Mouse (Mus musculus) macrophage (primary cell): ENCODE results near the gene Ndufb7. TPM values are rescaled to one million over a fixed set of nuclear protein-coding genes. Genes with fewer than 3 reads are reported as not detected.
"Not testable (repeated sequence)": the region's sequence is repeated elsewhere in the genome, so short reads cannot be mapped to it uniquely, and the experiment has no call there.

Source experiments
- H3K27ac ChIP-seq: fragments of 350-480 bp; formaldehyde crosslinking; 2 replicates; pipeline ENCODE4 v1.9.0; 2021
- H3K36me3 ChIP-seq: fragments of 350-480 bp; formaldehyde crosslinking; 2 replicates; pipeline ENCODE4 v1.9.0; 2021; ENCODE audit errors: inconsistent target
- H3K4me3 ChIP-seq: fragments of 350-480 bp; formaldehyde crosslinking; 2 replicates; pipeline ENCODE4 v1.9.0; 2021; ENCODE audit errors: inconsistent target
- H3K79me2 ChIP-seq: fragments of 350-480 bp; formaldehyde crosslinking; 2 replicates; pipeline ENCODE4 v1.9.0; 2021; ENCODE audit errors: inconsistent target
- WGBS: methylation state at CpG from one replicate; pipeline ENCODE4 v1.1.7; 2026; ENCODE audit warnings: inconsistent platforms; ENCODE audit not compliant: missing documents; 5-methylcytosine and 5-hydroxymethylcytosine counted together
- polyA plus RNA-seq: library from polyadenylated mRNA; stranded (reverse); fragments of 250-400 nt; gene quantifications from 3 replicates; pipeline ENCODE4 v1.2.4, GENCODE M21; 2018; ENCODE audit warnings: inconsistent platforms
- total RNA-seq, 78 experiments: library from RNA; depleted of rRNA; stranded (reverse); fragments of 250-400 nt; gene quantifications; 1 replicate in 9 of 78; 2 replicates in 24 of 78; 3 replicates in 43 of 78; 4 replicates in 2 of 78; pipeline ENCODE4 v1.2.4; 2018; ENCODE audit warnings: inconsistent platforms in 56 of 78

Gene Ndufb7
- total RNA-seq (2018; cell fraction: chromatin; rRNA removed), result 10 to 100 TPM in 14 of 26 experiments, 1 to 10 TPM in 12; 2.4 to 33.3 (median 11.9) TPM
- 100 to 1,000 TPM in 24 of 26 experiments, 10 to 100 TPM in 2; 91.0 to 158 (median 119) TPM for total RNA-seq (2018; cell fraction: cytosol; rRNA removed)
- total RNA-seq (2018; cell fraction: nucleus; rRNA removed), result 10 to 100 TPM; 14.6 to 51.3 (median 25.8) TPM
- 83.2 to 159 TPM (median 130 TPM) in 3 replicates for polyA plus RNA-seq

DNA sequence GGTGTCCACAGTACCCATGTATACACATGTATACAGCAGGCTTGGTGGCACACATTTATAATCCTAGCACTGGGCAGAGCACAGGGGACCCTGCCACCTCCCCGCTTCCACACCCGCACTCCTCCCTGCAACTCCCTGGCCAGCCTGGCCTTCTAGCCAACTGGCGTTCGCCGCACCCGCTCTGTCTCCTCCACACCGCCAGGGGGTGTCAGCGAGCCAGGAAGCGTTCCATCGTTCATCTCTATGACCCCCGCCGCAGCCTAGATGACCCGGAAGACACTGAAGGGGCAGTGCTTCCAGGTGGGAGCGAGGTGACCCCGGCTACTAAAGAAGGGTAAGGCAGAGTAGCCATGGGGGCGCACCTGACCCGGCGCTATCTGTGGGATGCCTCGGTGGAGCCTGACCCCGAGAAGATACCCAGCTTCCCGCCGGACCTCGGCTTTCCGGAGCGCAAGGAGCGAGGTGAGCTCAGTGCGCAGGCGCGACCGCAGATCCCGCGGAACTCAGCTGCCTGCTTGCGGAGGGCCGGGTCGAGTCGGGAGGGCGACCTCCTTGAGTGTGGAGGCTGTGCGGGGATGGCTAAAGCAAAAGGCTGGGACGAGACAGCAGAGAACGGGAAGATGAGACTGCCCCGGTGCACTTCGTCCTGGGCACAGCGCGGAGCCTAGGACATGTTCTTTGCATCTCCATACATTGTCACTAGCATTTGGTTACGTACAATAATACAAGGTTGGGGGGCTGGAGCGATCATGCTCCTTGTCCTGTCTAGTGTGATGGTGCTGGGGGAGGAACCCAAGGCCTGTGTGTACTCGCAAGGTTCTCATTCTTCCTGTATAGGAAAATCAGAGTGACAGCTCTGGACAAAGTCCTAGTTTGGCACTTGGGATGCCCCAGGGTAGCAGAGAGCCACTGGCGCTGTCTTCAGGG lies at the start of gene Ndufb7:
TSS of gene Ndufb7 (plus strand) at position 203 of the 927 bp plus-strand sequence.
- 1% methylated on average over 48 of the region's 48 CpGs for WGBS
- H3K79me2 ChIP-seq, result peaks cover 48% of the 10 kb centered on the region

GRCm38 (mm10) chr8:83520432-83520831 lies 46.0 kb upstream of the Ndufb7 start:
- H3K4me3 ChIP-seq, result no peak overlapping the region
- WGBS, result 84% methylated on average over 3 of the region's 3 CpGs
- H3K79me2 ChIP-seq, result no peaks in the 10 kb centered on the region
- H3K27ac ChIP-seq, result no peak overlapping the region
- no peaks in the 10 kb centered on the region for H3K36me3 ChIP-seq

More for the DNA sequence above, at the start of gene Ndufb7:
- Histone ChIP-seq H3K36me3 (peaks cover 7% of the 10 kb centered on the region; the same call in 1 of the 2 replicates), H3K4me3 (peak within 1 kb of the TSS; percentile 87), H3K27ac (peak within 1 kb of the TSS; percentile 66)

DNA sequence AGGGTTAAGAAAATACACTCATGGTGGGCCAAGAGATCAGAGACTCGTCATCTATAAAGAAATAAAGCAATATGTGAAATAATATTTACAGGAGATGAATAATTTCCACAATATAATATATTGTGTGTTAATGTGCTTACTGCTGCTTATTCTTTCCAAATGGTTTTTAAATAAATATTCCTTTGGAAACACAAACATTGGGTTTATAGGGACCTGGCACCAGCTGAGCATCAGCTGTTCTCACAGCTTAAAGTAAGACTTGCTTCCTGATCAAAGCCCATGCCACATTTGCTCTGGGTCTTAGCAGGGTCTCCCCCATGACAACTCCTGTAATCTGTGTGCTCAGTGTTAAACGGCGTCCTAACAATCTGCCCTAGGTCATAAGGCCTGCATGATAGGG lies 45.6 kb upstream of the Ndufb7 start:
- not testable (repeated sequence) for H3K79me2 ChIP-seq, H3K27ac ChIP-seq, H3K36me3 ChIP-seq, H3K4me3 ChIP-seq
- 83% methylated on average over 3 of the region's 3 CpGs for WGBS

DNA sequence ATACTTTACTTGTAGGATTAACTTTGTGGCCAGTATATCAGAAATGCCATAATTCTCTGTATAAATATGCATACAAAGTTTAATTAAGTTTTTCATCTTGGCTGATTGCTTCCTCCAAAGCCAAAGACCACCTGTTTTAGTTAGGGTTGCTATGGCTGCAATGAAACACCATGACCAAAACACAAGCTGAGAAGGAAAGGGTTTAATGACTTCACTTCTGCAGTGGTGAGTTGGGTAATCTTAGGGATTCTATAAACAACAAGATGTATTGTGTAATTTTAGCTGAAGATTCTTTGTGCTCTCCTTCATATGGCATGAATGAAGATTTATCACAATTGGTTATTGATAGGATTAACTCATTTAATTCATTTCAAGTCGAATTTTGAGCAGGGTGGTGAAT lies 45.2 kb upstream of the Ndufb7 start:
- no peak overlapping the region for H3K4me3 ChIP-seq
- H3K36me3 ChIP-seq, result no peaks in the 10 kb centered on the region
- WGBS, result 54% methylated on average over 1 of the region's 1 CpGs
- H3K79me2 ChIP-seq, result no peaks in the 10 kb centered on the region
- H3K27ac ChIP-seq, result no peak overlapping the region

DNA sequence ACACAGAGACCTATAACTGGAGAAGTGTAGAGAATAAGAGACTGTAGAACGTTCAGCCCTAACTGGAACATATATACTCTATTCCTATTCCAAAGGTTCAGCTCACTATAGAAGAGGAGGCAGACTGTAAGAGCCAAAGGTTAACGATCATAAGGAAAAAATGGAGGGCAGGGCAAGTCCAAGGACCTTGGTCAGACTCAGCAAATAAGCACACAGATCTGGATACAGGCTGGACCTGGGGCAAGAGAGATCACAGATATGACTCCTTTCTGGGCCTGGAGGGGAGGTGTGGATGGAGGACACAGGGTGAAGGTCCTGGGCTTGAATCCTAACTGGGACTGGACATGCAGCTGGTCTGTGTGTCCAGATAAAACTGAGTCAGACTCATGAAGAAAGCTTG lies 31.7 kb upstream of the Ndufb7 start:
- 90% methylated on average over 2 of the region's 2 CpGs for WGBS
- H3K36me3 ChIP-seq, result no peaks in the 10 kb centered on the region
- H3K27ac ChIP-seq, result no peak overlapping the region
- no peaks in the 10 kb centered on the region for H3K79me2 ChIP-seq
- no peak overlapping the region for H3K4me3 ChIP-seq

DNA sequence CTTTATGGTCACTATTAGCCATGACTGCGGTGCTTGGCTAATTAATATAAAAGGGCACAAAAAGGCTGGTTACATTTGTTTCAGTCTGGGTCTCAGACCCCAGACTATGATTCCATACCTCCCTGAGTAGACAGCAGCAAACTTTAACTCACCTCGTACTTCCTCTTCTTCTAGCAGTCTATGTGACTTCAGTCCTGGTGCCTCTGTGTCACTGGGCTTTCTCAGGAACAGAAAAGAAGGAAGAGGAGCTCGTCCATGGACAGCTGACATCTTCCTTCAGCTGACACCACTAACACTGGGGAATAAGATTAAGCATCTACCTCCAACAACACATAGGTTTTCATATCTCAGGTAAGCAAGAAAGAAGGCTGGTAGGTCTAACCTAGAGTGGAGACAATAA lies 30.7 kb upstream of the Ndufb7 start, which contains the start of gene Olfr370:
TSS of gene Olfr370 (plus strand) at position 45 of the 400 bp plus-strand sequence.
- H3K36me3 ChIP-seq, result no peaks in the 10 kb centered on the region
- 38% methylated on average over 3 of the region's 3 CpGs for WGBS
- no peaks in the 10 kb centered on the region for H3K79me2 ChIP-seq
- no peak within 1 kb of the TSS for H3K27ac ChIP-seq
- no peak within 1 kb of the TSS for H3K4me3 ChIP-seq

DNA sequence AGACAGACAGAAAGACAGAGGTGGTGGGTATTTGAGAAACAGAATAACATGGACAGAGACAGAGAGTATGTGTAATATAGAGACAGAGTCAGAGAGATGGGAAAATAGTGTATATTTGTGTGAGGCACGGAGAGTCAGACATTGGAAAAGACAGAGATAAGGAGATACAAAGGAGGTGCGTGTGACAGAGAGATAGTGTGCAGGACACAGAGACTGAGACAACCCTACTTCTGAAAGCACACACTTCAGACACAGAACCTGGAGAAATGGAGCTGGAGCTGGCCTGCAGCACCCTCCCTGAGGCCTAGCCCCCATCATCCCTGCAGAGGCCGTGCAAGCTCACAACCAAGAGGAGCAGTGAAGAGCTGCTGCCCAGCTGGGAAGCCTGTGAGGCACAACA lies 3.8 kb upstream of the Ndufb7 start:
- WGBS, result 95% methylated on average over 3 of the region's 3 CpGs
- Histone ChIP-seq H3K27ac (no peak overlapping the region), H3K36me3 (no peaks in the 10 kb centered on the region), H3K79me2 (peaks cover 10% of the 10 kb centered on the region), H3K4me3 (no peak overlapping the region)

GRCm38 (mm10) chr8:83563246-83563645 lies 3.2 kb upstream of the Ndufb7 start:
- Histone ChIP-seq H3K4me3 (no peak overlapping the region), H3K79me2 (peaks cover 16% of the 10 kb centered on the region), H3K27ac (no peak overlapping the region), H3K36me3 (no peaks in the 10 kb centered on the region)
- 73% methylated on average over 4 of the region's 4 CpGs for WGBS

DNA sequence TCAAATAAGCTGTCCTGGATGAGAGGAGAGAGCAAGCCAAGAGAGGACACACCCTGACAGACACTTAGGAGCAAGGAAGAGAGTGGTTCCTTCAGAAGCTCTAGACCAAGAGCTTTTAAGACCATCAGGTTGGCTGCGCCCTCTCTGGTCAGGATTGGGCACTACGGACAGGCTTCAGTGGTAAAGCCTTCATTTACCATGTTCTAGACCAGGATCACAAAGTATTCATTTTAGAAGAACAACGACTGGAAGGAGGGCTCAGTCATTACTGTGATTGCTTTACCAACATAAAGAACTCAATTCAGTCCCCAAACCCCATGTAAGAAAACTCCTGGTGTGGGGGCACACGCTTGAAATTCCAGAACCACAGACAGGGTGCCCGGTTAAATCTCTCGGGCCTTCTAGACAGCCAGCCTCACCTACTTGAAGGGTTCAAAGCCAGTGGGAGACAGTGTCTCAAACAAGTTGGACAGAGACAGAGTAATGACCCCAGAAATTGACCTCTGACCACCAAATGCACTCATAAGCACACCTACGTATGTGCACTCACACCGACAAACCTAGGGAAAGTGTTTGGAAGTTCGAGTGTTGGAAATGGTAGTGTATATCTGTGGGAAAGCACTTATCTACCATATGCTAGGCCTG lies 618 bp upstream of the Ndufb7 start:
- Histone ChIP-seq H3K27ac (no peak overlapping the region), H3K4me3 (no peak overlapping the region; the same call in 1 of the 2 replicates), H3K79me2 (peaks cover 41% of the 10 kb centered on the region), H3K36me3 (no peaks in the 10 kb centered on the region)
- WGBS, result 88% methylated on average over 9 of the region's 9 CpGs

- H3K4me3 ChIP-seq, result peak overlapping the region; percentile 87
- peaks cover 9% of the 10 kb centered on the region; the same call in 1 of the 2 replicates for H3K36me3 ChIP-seq
- 76% methylated on average over 3 of the region's 3 CpGs for WGBS
- H3K27ac ChIP-seq, result no peak overlapping the region
- H3K79me2 ChIP-seq, result peaks cover 57% of the 10 kb centered on the region
These were observed 1.2 kb downstream of the Ndufb7 start for GRCm38 (mm10) chr8:83567668-83568067.

DNA sequence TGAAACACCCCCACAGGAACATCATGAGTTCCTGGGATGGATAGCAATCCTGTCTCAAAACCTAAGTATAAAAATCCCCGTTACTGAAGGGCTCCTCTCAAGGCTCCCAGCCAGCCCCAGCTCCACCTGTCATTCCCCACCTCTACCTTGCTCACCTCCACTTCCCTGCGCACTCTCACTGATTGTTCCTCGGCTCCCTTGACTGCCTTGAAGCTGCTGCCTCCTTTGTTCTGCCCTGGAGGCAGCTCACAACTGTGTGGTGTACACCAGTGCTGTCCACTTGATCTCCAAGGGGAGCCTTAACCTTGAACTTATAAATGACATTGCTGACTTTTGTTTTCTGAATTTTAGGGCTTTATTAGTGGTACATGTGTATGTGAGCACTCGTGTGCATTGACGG lies 1.7 kb downstream of the Ndufb7 start:
- Histone ChIP-seq H3K36me3 (peaks cover 9% of the 10 kb centered on the region; the same call in 1 of the 2 replicates), H3K79me2 (peaks cover 57% of the 10 kb centered on the region), H3K4me3 (no peak overlapping the region), H3K27ac (no peak overlapping the region)
- WGBS, result 87% methylated on average over 5 of the region's 5 CpGs

DNA sequence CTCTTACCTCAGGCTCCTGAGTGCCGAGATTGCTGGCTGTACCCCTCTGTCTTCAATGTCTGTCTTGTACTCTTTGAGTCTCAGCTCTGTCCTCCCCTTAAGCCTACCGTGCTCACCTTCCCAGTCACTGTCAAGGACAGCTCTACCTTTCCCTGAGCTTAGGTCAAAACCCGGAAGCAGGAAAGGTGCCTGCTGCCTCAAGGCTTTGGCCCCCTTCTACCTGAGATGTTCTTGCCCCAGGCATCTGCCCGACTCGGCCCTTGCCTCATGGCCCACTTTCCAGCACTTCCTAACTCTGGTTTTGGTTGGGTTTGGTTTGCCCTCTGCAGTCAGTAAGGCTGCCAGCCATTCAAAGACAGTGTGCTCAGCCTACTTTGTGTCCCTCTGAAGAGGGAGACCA lies 2.3 kb downstream of the Ndufb7 start:
- H3K36me3 ChIP-seq, result peaks cover 9% of the 10 kb centered on the region; the same call in 1 of the 2 replicates
- WGBS, result 83% methylated on average over 5 of the region's 5 CpGs
- no peak overlapping the region for H3K4me3 ChIP-seq
- H3K27ac ChIP-seq, result no peak overlapping the region
- peaks cover 59% of the 10 kb centered on the region for H3K79me2 ChIP-seq

DNA sequence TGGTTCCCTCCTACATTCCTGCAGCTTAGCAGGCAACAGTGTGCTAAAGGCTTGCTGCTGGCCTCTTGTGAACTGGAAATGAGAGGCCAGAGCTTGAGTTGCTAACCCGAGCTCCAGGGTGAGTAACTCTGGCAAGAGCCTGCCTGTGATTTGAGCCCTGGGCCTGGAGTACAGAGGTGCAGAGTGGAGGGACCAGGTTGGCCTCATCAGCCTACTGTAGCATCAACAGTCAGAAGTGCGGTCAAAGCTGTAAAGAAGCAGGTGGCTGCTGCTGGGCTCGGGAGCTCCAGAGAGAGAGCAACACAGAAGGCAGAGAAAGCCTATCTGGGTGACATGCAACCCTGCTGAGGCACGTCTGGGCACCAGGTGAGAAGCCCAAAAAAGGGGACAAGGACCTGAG lies 2.7 kb downstream of the Ndufb7 start:
- peaks cover 9% of the 10 kb centered on the region; the same call in 1 of the 2 replicates for H3K36me3 ChIP-seq
- no peak overlapping the region for H3K27ac ChIP-seq
- no peak overlapping the region for H3K4me3 ChIP-seq
- WGBS, result 84% methylated on average over 4 of the region's 4 CpGs
- peaks cover 63% of the 10 kb centered on the region for H3K79me2 ChIP-seq

DNA sequence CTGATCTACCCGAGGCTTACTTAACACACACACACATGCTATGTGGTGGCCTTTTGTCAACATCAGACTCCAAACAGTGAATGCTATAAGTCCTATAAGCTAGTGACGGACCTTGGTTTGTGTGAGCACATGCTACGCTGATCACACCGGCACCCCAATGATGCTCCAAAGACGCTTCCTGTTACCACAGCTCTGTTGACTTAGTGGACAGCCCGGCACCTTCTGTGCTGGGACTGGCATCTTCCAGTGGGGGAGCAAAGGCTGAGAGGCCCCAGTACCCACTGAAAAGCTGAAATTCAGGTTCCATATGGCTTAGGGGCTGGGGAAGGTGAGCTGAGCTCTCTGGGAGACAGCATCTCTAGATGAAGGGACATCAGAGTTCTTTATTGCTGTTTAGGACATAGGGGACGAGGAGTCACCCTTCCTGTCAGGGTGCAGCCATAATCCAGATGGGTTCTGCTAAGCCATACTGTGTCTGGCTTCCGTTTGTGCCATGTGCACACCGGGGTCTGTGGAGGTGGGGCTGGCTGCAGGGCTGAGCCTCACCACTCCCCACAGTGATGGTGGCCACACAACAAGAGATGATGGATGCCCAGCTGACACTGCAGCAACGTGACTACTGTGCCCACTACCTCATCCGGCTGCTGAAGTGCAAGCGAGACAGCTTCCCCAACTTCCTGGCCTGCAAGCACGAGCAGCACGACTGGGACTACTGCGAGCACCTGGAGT lies 4.0 kb downstream of the Ndufb7 start:
- WGBS, result 84% methylated on average over 13 of the region's 15 CpGs
- peaks cover 9% of the 10 kb centered on the region; the same call in 1 of the 2 replicates for H3K36me3 ChIP-seq
- H3K4me3 ChIP-seq, result no peak overlapping the region
- H3K79me2 ChIP-seq, result peaks cover 76% of the 10 kb centered on the region
- no peak overlapping the region for H3K27ac ChIP-seq
